Mouse (Mus musculus): ENCODE data around the gene Snd1.
A peak's percentile ranks its signal among the peaks of the same experiment; 100 is the strongest.

- TF ChIP-seq POLR2A (IDR thresholded peaks at IDR 0.05; ENCODE audit: insufficient read length, low read depth) (no peak), POLR2AphosphoS2 (IDR thresholded peaks at IDR 0.05; ENCODE audit: insufficient read length, low read depth) (no peak), USF1 (IDR thresholded peaks at IDR 0.05; ENCODE audit: low read depth) (no peak), MYOD1 (IDR thresholded peaks at IDR 0.05; ENCODE audit: control insufficient read depth in 1 of 3, insufficient read length in 2 of 3, low read depth in 2 of 3) (peak in 2 of 3 experiments; percentile 29 to 52), TCF12 (IDR thresholded peaks at IDR 0.05; ENCODE audit: insufficient read depth, poor library complexity, severe bottlenecking) (peak; percentile 16), REST (IDR thresholded peaks at IDR 0.05; ENCODE audit: insufficient read depth, insufficient read length) (no peak), SRF (IDR thresholded peaks at IDR 0.05; ENCODE audit: control insufficient read depth, insufficient read length, low read depth) (no peak), CEBPB (IDR thresholded peaks at IDR 0.05; ENCODE audit: insufficient read depth, poor library complexity, severe bottlenecking) (no peak), MAX (IDR thresholded peaks at IDR 0.05; ENCODE audit: low read depth) (no peak), E2F4 (IDR thresholded peaks at IDR 0.05; ENCODE audit: insufficient read depth) (no peak), MYOG (IDR thresholded peaks at IDR 0.05; ENCODE audit: control insufficient read depth in 1 of 3, insufficient read depth in 1 of 3, insufficient read length in 2 of 3, low read depth in 2 of 3) (peak in 1 of 3 experiments; percentile 59)
These were observed 143.8 kb downstream of the Snd1 start for GRCm38 (mm10) chr6:28618751-28619153.

Measured in myocyte (in vitro differentiated cells).